12 mouse cellular contexts compared by ENCODE assay signal in the genomic region with DNA sequence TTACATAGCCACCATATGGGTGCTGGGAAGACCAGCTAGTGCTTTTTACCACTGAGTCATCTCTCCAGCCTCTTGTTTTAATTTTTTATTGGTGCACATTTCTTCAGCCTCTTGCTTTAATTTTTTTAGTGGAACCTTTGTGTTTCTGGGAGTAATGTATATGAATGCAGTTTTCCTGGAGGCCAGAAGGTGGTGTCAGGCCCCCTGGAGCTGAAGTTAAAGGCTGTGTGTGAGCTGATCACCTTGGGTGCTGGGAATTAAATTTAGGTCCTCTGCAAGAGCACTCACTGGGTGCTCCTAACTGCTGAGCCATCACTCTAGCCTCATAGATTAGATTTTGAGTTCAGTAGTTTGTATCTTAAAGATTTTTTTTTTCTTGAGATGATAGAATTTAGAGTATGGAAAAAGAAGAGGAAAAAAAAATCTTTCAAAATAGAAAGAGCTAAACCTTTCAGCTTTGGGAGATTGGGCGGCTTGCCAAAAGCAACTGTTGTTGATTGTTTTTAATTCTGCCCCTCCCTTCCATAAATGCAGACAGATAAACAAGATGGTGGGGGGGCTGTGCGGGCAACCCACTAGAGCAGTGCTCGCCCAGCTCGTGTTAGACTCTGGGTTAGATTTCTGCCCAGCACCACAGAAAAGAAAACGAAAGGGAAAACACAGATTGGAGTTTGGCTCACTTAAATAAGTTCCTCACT. TPM values are rescaled to one million over a fixed set of nuclear protein-coding genes. Genes with fewer than 3 reads are reported as not detected.
DNase-seq lines count a peak whose midpoint lies in the region; TF ChIP-seq lines count a peak whose summit lies in the region.
"Had no signal": no experiment of that assay in that cellular context is flagged by ENCODE, and none has a peak within 500 bp of the region (broad histone marks: within the 10 kb centered on the region; RNA-seq: fewer than 3 reads in every experiment).

No protein-coding gene starts in this region.

- peaks cover 30% of the 10 kb centered on the region; the same call in 1 of the 2 replicates for H3K4me1 ChIP-seq in kidney, adult 2 months (ENCODE audit: control insufficient read depth, insufficient read depth, low read length)

- H3K27me3 ChIP-seq in kidney, adult 2 months (replicated peaks; ENCODE audit: control insufficient read depth, insufficient read depth, low read length), result no peaks in the 10 kb centered on the region
- H3K27me3 ChIP-seq: embryonic facial prominence, embryonic 13.5 days; hindbrain, embryonic 13.5 days had no signal

- TF ChIP-seq POLR2A in kidney, adult 2 months (IDR thresholded peaks at IDR 0.05; ENCODE audit: low read depth, low read length), result no peak

- no peaks in the 10 kb centered on the region for H3K36me3 ChIP-seq in kidney, adult 2 months (ENCODE audit: control insufficient read depth, insufficient read depth, low read length)
- H3K36me3 ChIP-seq: hindbrain, embryonic 13.5 days had no signal

- no peak for DNase-seq in kidney, adult 2 months
- DNase-seq in kidney, adult 8-10 months, result no peak
- DNase-seq in lung, postnatal 10 days, result peak; percentile 33
- no peak for DNase-seq in lung, postnatal 4 days
- peak; percentile 50 for DNase-seq in R1 (ENCODE audit: low read depth, low spot score)
- DNase-seq in induced T-regulatory cell, adult 2 months (ENCODE audit: low read depth), result peak; percentile 18
- no peak for DNase-seq in spleen, adult 18-20 months
- no peak for DNase-seq in frontal cortex, postnatal 14 days (ENCODE audit: low spot score in 2 of 2)
- DNase-seq: cerebellum, adult 18-20 months had no signal

- peak; percentile 31; the same call in 1 of the 2 replicates for TF ChIP-seq CTCF in kidney, adult 2 months (conservative IDR thresholded peaks at IDR 0.05; ENCODE audit: insufficient read depth, insufficient read length, low read depth, low read length)

- H3K27ac ChIP-seq in kidney, adult 2 months (ENCODE audit: insufficient read depth, low read depth, low read length), result no peak overlapping the region
- H3K27ac ChIP-seq: embryonic facial prominence, embryonic 13.5 days; hindbrain, embryonic 13.5 days; limb, embryonic 10.5 days had no signal

- 65% methylated on average over 5 of the region's 5 CpGs for WGBS in kidney, adult 2 months

- no peak overlapping the region for H3K4me3 ChIP-seq in kidney, adult 2 months (ENCODE audit: insufficient read depth, low read depth, low read length)
- H3K4me3 ChIP-seq: embryonic facial prominence, embryonic 13.5 days; hindbrain, embryonic 13.5 days; limb, embryonic 10.5 days had no signal

RNA-seq across cellular contexts. Expression of a gene that starts 9.9 kb away (rescaled TPM):
- 111 and 112 TPM in 2 replicates for polyA plus RNA-seq in kidney, adult 2 months (2012; rRNA removed)

Comparison
In these comparisons a context has a peak if more than half of its experiments do, and no peak if none do; other contexts are left out.
1. DNase-seq: peak in lung, postnatal 10 days (single experiment), R1 (single experiment) and induced T-regulatory cell, adult 2 months (single experiment); none in kidney, adult 2 months (single experiment), kidney, adult 8-10 months (0 of 2), lung, postnatal 4 days (0 of 2), spleen, adult 18-20 months (0 of 2) and frontal cortex, postnatal 14 days (0 of 2).